Comparison of ENCODE assay signal across 9 mouse cellular contexts in the genomic region with DNA sequence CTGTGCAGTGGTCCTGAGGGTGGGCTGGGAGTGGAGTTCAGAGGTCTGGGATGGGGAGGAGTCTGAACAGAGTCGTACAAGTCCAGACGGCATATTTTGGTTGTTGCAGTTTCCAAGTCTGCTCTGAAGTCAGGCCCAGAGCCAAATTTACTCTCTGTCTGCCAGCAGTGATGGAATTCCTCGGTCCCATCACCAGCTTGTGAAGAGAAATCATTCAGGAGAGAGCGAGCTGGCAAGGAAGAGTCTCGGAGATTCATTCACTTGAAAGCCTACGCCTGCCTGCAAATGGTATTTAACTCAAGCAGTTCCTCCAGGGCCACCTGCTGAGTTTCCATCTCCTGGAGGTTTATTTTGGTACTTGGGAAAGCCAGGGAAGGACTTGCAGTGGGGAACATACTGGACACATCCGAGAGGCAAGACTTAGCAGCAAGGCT. TPM values are rescaled to one million over a fixed set of nuclear protein-coding genes. Genes with fewer than 3 reads are reported as not detected.
DNase-seq lines count a peak whose midpoint lies in the region; TF ChIP-seq lines count a peak whose summit lies in the region.
"Had no signal": no experiment of that assay in that cellular context is flagged by ENCODE, and none has a peak within 500 bp of the region (broad histone marks: within the 10 kb centered on the region; RNA-seq: fewer than 3 reads in every experiment).

No protein-coding gene starts in this region.

- no peak for TF ChIP-seq CTCF in thymus, adult 2 months (IDR thresholded peaks at IDR 0.05; ENCODE audit: borderline replicate concordance, control insufficient read depth, extremely low read depth, insufficient read depth, low read length, poor library complexity)

- no peaks in the 10 kb centered on the region for H3K27me3 ChIP-seq in thymus, adult 2 months (ENCODE audit: control insufficient read depth, insufficient read depth, low read length)

- DNase-seq in kidney, adult 9 months = peak; percentile 27
- DNase-seq in kidney, postnatal 25 days = no peak
- DNase-seq in cerebellum, adult 18-20 months = peak; percentile 65 to 70
- peak; percentile 39 to 44 for DNase-seq in frontal cortex, postnatal 14 days (ENCODE audit: low spot score in 2 of 2)
- DNase-seq in layer of hippocampus, postnatal 36 days = peak; percentile 52 to 56
- DNase-seq in thymus, adult 2 months = no peak
- DNase-seq in testis, postnatal 14 days (ENCODE audit: low spot score) = no peak
- DNase-seq in urinary bladder, postnatal 25 days (ENCODE audit: low spot score) = no peak

- H3K4me1 ChIP-seq in thymus, adult 2 months (replicated peaks; ENCODE audit: control insufficient read depth, insufficient read depth, low read length) = no peaks in the 10 kb centered on the region

- no peak overlapping the region for H3K27ac ChIP-seq in thymus, adult 2 months (ENCODE audit: control insufficient read depth, insufficient read depth, low read length)

- no peaks in the 10 kb centered on the region for H3K36me3 ChIP-seq in thymus, adult 2 months (ENCODE audit: control insufficient read depth, insufficient read depth, low read length)

- H3K4me3 ChIP-seq in thymus, adult 2 months (ENCODE audit: control insufficient read depth, insufficient read depth, low read length) = no peak overlapping the region

- 86% methylated on average over 7 of the region's 7 CpGs for WGBS in thymus, adult 2 months

- TF ChIP-seq POLR2A in thymus, adult 2 months (IDR thresholded peaks at IDR 0.05; ENCODE audit: control insufficient read depth, extremely low read depth, insufficient read depth, low read length, poor library complexity) = no peak

RNA-seq across cellular contexts. Expression of gene Sema5a, which starts 13.3 kb away (rescaled TPM):
- 10 to 100 TPM; 84.9 to 94.2 TPM for total RNA-seq in layer of hippocampus, postnatal 36 days (2021)
- polyA plus RNA-seq in thymus, adult 2 months (2012; rRNA removed) = 1.1 and 1.3 TPM in 2 replicates
- total RNA-seq: MEL had no signal

Comparison
In these comparisons a context has a peak if more than half of its experiments do, and no peak if none do; other contexts are left out.
1. DNase-seq: peak in kidney, adult 9 months (single experiment), cerebellum, adult 18-20 months (2 of 2), frontal cortex, postnatal 14 days (2 of 2) and layer of hippocampus, postnatal 36 days (2 of 2); none in kidney, postnatal 25 days (0 of 2), thymus, adult 2 months (single experiment), testis, postnatal 14 days (single experiment) and urinary bladder, postnatal 25 days (single experiment).